Mouse (Mus musculus): Measurements from ENCODE around the gene Fsip1. TPM values are rescaled to one million over a fixed set of nuclear protein-coding genes. Genes with fewer than 3 reads are reported as not detected.

Fsip1 gene
- total RNA-seq, 4 experiments from 2014 or later = 0.41 to 1.3 (median 0.80) TPM

GRCm38 (mm10) chr2:118102169-118102568 is 154.6 kb downstream of the Fsip1 start:
- DNase-seq (ENCODE audit: low spot score in 2 of 2) = no peak

GRCm38 (mm10) chr2:118099104-118099503 is 157.7 kb downstream of the Fsip1 start:
- no peak for DNase-seq (ENCODE audit: low spot score in 2 of 2)

- DNase-seq (ENCODE audit: low spot score in 2 of 2) = no peak
Measured at GRCm38 (mm10) chr2:118091226-118091625, 165.5 kb downstream of the Fsip1 start.

GRCm38 (mm10) chr2:118087044-118087726 is 169.6 kb downstream of the Fsip1 start:
- no peak for DNase-seq (ENCODE audit: low spot score in 2 of 2)

- DNase-seq (ENCODE audit: low spot score in 2 of 2) = no peak
Measured at GRCm38 (mm10) chr2:118085647-118086046, 171.1 kb downstream of the Fsip1 start.

- no peak for DNase-seq (ENCODE audit: low spot score in 2 of 2)
Measured at GRCm38 (mm10) chr2:118084693-118085092, 172.1 kb downstream of the Fsip1 start.

- no peak for DNase-seq (ENCODE audit: low spot score in 2 of 2)
Measured at GRCm38 (mm10) chr2:118083652-118084051, 173.1 kb downstream of the Fsip1 start.

GRCm38 (mm10) chr2:118081581-118081980 is 175.2 kb downstream of the Fsip1 start:
- no peak for DNase-seq (ENCODE audit: low spot score in 2 of 2)

Small RNAs within 50 kb of the gene (microRNA-seq; reads per million reads assigned to microRNA genes)
- gene Gm22800 = 0 reads per million in 2 experiments

Other genes starting within 250 kb of the Fsip1 start
- 1 to 10 TPM; 2.1 to 2.9 (median 2.3) TPM for gene Thbs1, start 145.1 kb downstream of the Fsip1 start, total RNA-seq (2022)
- 1 to 10 TPM; 8.4 to 10.0 (median 9.1) TPM for gene Gpr176, start 116.5 kb upstream of the Fsip1 start, total RNA-seq (2022)
- gene Eif2ak4, start 131.7 kb upstream of the Fsip1 start, total RNA-seq (2022) = 10 to 100 TPM; 19.7 to 22.3 (median 21.1) TPM
- gene Srp14, start 222.7 kb upstream of the Fsip1 start, total RNA-seq (2022) = 100 to 1,000 TPM; 167 to 180 (median 175) TPM